Mouse (Mus musculus) kidney, postnatal 0 days (tissue): ENCODE data around the gene Hist1h2bp. TPM values are rescaled to one million over a fixed set of nuclear protein-coding genes. Genes with fewer than 3 reads are reported as not detected.
"Not testable (repeated sequence)": the region's sequence is repeated elsewhere in the genome, so short reads cannot be mapped to it uniquely, and the experiment has no call there.

Source experiments
- ATAC-seq: fragments of 200-750 bp; cut with Nextera tagmentation; replicated peaks from 2 replicates; pipeline ENCODE4 v1.8.0; 2017; ENCODE audit warnings: low read depth, moderate number of reproducible peaks, moderate TSS enrichment, moderate library complexity; ENCODE audit not compliant: low FRiP score
- DNase-seq: peaks from one replicate; pipeline ENCODE4 v3.0.0-alpha.2; 2016; ENCODE audit warnings: low spot score
- H3K27ac ChIP-seq: fragments of 300-500 bp; sonication (generic); 2 replicates; pipeline ENCODE4 v1.5.1; 2014; ENCODE audit warnings: mild to moderate bottlenecking
- H3K27me3 ChIP-seq: fragments of 300-500 bp; sonication (generic); 2 replicates; pipeline ENCODE4 v1.6.1; 2014; ENCODE audit warnings: low read length, mixed read lengths; ENCODE audit not compliant: insufficient read depth
- H3K36me3 ChIP-seq: fragments of 300-500 bp; sonication (generic); 2 replicates; pipeline ENCODE4 v1.6.1; 2014; ENCODE audit warnings: low read length, mixed read lengths; ENCODE audit not compliant: insufficient read depth
- H3K4me1 ChIP-seq: fragments of 300-500 bp; sonication (generic); replicated peaks from 2 replicates; pipeline ENCODE4 v1.6.1; 2014; ENCODE audit warnings: antibody characterized with exemption, low read length, mixed read lengths; ENCODE audit not compliant: insufficient read depth
- H3K4me2 ChIP-seq: fragments of 300-500 bp; sonication (generic); 2 replicates; pipeline ENCODE4 v1.6.1; 2014; ENCODE audit warnings: mild to moderate bottlenecking, low read length, moderate library complexity, mixed read lengths
- H3K4me3 ChIP-seq: fragments of 300-500 bp; sonication (generic); replicated peaks from 2 replicates; pipeline ENCODE4 v1.5.1; 2014; ENCODE audit warnings: low read depth, low read length
- H3K9ac ChIP-seq: fragments of 300-500 bp; sonication (generic); 2 replicates; pipeline ENCODE4 v1.6.1; 2014; ENCODE audit warnings: low read depth, low read length
- H3K9me3 ChIP-seq: fragments of 300-500 bp; sonication (generic); replicated peaks from 2 replicates; pipeline ENCODE4 v1.6.1; 2016; ENCODE audit warnings: low read length, inconsistent platforms, mixed read lengths
- CTCF ChIP-seq: IDR thresholded peaks from 2 replicates; pipeline ENCODE4 v1.5.1; 2016; ENCODE audit warnings: antibody characterized with exemption, low read depth, mild to moderate bottlenecking, moderate library complexity
- WGBS: fragments of 180-500 bp; shearing (Covaris S2); extraction: QIAGEN DNeasy Blood & Tissue Kit; methylation state at CpG from one replicate; pipeline ENCODE4 v1.1.7; 2014; 5-methylcytosine and 5-hydroxymethylcytosine counted together
- polyA plus RNA-seq: library from polyadenylated mRNA; unstranded; fragments of >200 nt; fragmentation: Nextera tagmentation; extraction: Ambion mirVana; gene quantifications from 2 replicates; pipeline ENCODE4 v1.2.1, GENCODE M21; 2015

Hist1h2bp gene
- polyA plus RNA-seq, 1 experiment from 2014 or later: 1.5 TPM

DNA sequence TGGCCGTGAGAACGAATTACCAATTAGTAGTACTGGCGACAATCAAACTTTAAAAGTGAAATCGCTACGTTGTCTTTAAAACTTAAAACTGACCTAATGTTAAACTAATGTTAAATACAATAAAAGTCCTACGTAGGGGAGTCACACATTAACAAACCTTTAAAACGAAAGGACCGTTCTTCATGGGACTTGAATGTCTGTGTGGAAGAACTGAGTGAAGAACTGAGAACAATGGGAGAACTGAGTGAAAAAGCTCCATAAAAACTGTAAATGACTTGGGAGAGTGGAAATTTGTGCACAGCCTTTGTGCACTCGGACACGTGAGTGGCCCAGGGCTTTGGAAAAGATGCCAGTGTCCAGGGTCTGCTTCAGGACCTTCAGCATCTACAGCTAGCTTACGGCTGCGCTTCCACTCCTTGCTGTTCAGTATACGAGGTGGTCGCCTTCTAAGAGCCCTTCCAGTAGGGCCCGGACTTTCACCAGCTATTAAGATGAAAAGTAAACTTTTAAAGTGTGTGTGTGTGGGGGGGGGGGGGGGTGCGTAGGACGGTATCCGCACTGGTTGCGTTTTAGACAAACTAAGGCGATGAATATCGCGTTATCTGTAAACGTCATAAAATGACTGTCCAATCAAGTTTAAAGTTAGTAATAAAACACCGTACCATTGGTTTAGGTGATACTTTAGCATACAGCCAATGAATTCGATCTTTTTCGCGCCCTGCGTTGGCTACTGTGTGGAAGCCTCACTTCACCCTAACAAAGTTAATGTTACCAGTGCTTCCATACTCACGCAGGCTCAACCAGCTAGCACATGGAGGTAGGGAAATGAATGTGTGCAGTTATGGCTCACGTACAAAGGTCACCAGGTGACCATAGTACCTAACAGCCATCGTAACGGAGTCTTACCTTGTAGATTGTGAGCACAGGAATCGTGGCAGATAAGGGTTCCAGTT is 8.2 kb upstream of the Hist1h2bp start:
- ATAC-seq (peak; percentile 90), DNase-seq (peak; percentile 97)
- 3% methylated on average over 33 of the region's 33 CpGs for WGBS
- Histone ChIP-seq H3K27me3 (no peaks in the 10 kb centered on the region), H3K36me3 (no peaks in the 10 kb centered on the region), H3K9me3 (no peaks in the 10 kb centered on the region), H3K4me1 (no peaks in the 10 kb centered on the region), H3K9ac (peak overlapping the region; percentile 75), H3K27ac (peak overlapping the region; percentile 88), H3K4me3 (peak overlapping the region; percentile 48), H3K4me2 (peak overlapping the region; percentile 82)
- TF ChIP-seq CTCF: no peak

DNA sequence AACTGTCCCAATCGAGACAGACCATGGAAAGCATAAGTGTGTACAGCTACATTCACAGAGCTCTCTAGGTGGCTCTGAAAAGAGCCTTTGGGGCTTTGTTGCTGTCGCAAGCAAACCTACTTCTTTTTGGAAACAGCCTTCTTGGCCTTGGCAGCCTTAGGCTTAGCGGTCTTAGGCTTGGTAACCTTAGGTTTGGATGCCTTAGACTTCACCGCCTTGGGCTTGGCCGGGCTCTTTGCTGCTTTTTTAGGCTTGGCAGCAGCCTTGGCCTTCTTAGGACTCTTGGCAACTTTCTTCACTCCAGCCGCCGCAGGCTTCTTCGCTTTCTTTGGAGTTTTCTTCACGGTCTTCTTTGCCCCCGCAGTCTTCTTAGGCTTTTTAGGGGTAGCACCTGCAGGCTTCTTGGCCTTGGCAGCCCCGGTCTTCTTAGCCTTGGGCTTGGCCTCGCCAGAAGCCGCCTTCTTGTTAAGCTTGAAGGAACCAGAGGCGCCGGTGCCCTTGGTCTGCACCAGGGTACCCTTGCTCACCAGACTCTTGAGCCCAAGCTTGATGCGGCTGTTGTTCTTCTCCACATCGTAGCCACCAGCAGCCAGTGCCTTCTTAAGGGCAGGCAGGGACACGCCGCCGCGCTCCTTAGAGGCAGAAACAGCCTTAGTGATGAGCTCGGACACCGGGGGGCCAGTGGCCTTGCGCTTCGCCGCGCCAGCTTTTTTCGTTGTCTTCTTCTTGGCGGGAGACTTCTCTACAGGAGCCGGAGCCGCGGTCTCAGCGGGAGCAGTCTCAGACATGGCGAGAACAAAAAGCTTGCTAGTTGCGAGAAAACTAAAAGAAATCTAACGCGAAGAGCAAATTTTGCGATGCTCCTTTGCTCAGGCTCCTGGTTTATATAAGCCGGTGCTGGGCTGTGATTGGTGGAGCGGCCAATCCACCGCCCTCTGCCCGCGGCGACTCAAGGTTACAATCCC is 7.2 kb upstream of the Hist1h2bp start, which contains the start of gene Hist1h1b:
TSS of gene Hist1h1b (minus strand) at position 859 of the 965 bp plus-strand sequence.
- H3K4me3 ChIP-seq: peak within 1 kb of the TSS; percentile 48
- peak within 1 kb of the TSS; percentile 88 for H3K27ac ChIP-seq
- ATAC-seq (peak; percentile 18), DNase-seq (peak; percentile 87)
- no peaks in the 10 kb centered on the region for H3K9me3 ChIP-seq
- under 1% methylated on average over 44 of the region's 44 CpGs for WGBS
- no peak for TF ChIP-seq CTCF
- no peaks in the 10 kb centered on the region for H3K27me3 ChIP-seq
- no peaks in the 10 kb centered on the region for H3K4me1 ChIP-seq
- H3K36me3 ChIP-seq: no peaks in the 10 kb centered on the region
- peak within 1 kb of the TSS; percentile 82 for H3K4me2 ChIP-seq
- H3K9ac ChIP-seq: peak within 1 kb of the TSS; percentile 75

- TF ChIP-seq CTCF: no peak
- Histone ChIP-seq H3K4me1 (no peaks in the 10 kb centered on the region), H3K27ac (peak overlapping the region; percentile 88), H3K9me3 (no peaks in the 10 kb centered on the region), H3K4me3 (peak overlapping the region; percentile 48; the same call in 1 of the 2 replicates), H3K9ac (no peak overlapping the region), H3K4me2 (peak overlapping the region; percentile 82), H3K27me3 (no peaks in the 10 kb centered on the region), H3K36me3 (no peaks in the 10 kb centered on the region)
- peak; percentile 11 for DNase-seq
- 40% methylated on average over 6 of the region's 6 CpGs for WGBS
- ATAC-seq: no peak
Observed at GRCm38 (mm10) chr13:21781021-21781555, 6.2 kb upstream of the Hist1h2bp start.

DNA sequence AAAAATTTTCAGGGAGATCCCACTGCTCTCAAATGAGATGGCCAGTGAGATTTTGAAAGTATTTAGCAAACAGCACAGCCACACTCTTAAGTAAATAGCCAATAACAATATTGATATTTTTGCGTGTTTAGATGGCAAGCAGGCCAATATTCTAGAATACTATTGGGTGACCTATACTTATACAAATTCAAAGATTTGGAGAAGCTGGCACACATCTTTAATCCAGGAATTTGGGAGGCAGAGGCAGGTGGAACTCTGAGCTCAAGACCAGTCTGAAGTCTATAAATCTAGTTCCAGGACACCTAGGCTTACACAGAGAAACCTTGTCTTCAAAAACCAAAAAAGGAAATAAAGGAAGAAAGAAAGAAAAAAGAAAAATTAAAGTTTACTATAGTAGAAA is 5.6 kb upstream of the Hist1h2bp start:
- no peak overlapping the region for H3K9ac ChIP-seq
- no peaks in the 10 kb centered on the region for H3K9me3 ChIP-seq
- H3K36me3 ChIP-seq: no peaks in the 10 kb centered on the region
- no peak for ATAC-seq
- H3K4me2 ChIP-seq: 0 out of 2 replicates have a peak overlapping the region, but pooled peaks have one; percentile 4
- DNase-seq: no peak
- TF ChIP-seq CTCF: no peak
- no peak overlapping the region for H3K4me3 ChIP-seq
- no peaks in the 10 kb centered on the region for H3K27me3 ChIP-seq
- no peak overlapping the region for H3K27ac ChIP-seq
- WGBS: 89% methylated on average over 1 of the region's 1 CpGs
- H3K4me1 ChIP-seq: no peaks in the 10 kb centered on the region

DNA sequence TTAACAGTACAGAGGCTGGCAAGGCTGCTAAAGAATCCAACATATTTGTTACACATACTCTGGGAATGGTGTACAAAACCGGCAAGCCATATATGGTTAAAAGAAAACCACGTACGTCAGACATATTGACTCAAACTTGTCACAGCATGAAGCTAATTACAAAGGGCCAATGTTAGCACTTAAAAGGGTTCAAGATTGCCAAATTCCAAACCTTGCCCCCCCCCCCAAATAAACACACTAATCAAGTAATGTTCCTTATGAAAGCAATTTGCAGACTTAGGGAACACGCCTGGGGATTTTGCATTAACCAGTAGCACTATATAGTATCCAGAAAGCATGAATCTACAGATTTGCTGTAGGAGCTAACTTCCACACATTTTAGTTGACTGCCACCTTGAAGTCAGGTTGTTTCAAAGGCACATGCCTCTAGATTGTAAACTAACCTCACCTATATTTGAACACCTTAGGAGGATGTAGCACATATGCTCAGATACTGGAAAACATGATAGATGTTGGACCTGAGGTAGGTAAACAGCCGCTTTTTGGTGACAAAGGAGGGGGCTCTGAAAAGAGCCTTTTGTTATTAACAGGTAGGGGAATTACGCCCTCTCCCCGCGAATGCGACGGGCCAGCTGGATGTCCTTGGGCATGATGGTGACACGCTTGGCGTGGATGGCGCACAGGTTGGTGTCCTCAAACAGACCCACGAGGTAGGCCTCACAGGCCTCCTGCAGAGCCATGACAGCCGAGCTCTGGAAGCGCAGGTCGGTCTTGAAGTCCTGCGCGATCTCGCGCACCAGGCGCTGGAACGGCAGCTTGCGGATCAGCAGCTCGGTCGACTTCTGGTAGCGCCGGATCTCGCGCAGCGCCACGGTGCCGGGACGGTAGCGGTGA is 4.7 kb upstream of the Hist1h2bp start:
- not testable (repeated sequence) for H3K36me3 ChIP-seq, ATAC-seq
- DNase-seq: peak; percentile 74

More for the DNA sequence above, 4.7 kb upstream of the Hist1h2bp start:
- H3K9me3 ChIP-seq, H3K27me3 ChIP-seq, H3K4me1 ChIP-seq: not testable (repeated sequence)
- peak overlapping the region; percentile 35 for H3K4me3 ChIP-seq
- peak overlapping the region; percentile 62 for H3K4me2 ChIP-seq
- peak overlapping the region; percentile 78 for H3K27ac ChIP-seq
- H3K9ac ChIP-seq: peak overlapping the region; percentile 61
- under 1% methylated on average over 14 of the region's 35 CpGs for WGBS
